Mouse (Mus musculus) embryo, embryonic 9.5 days (tissue): ENCODE measurements around the gene Sh3rf3.
A peak's percentile ranks its signal among the peaks of the same experiment; 100 is the strongest.
"Not testable (repeated sequence)": the region's sequence is repeated elsewhere in the genome, so short reads cannot be mapped to it uniquely, and the experiment has no call there.

ENCODE experiments used
- DNase-seq: peaks from one replicate; pipeline ENCODE4 v3.0.0-alpha.2; 2017; ENCODE audit errors: extremely low spot score

The Sh3rf3 gene

DNA sequence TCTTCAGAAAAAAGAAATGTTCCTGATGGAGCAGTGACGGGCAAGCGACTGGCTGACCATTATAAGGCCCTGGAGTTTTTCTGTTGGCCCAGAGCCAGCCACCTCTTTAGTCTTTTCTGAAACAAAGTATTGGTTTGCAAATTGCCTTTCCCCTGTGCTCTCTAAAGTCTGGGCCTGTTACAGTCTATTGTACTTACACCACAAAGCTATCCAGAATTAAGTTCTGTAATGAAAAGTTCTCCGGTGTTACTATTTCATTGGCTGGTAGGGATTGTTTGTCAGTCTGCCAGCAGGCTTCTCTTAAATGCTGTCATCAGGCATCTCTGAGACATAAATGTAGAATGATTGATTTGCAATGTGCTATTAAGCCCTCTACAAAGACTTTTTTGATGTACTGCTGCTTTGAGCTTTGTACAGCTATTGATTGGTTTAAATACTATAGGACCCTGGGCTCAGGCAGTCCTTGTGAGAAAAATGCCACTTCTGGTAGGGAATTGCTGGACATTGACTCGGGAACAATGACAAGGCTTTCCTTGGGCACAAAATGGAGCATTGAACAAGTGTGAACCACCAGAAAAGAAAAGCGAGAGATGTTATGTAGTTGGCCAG lies 169.5 kb downstream of the Sh3rf3 start:
- DNase-seq, result no peak

DNA sequence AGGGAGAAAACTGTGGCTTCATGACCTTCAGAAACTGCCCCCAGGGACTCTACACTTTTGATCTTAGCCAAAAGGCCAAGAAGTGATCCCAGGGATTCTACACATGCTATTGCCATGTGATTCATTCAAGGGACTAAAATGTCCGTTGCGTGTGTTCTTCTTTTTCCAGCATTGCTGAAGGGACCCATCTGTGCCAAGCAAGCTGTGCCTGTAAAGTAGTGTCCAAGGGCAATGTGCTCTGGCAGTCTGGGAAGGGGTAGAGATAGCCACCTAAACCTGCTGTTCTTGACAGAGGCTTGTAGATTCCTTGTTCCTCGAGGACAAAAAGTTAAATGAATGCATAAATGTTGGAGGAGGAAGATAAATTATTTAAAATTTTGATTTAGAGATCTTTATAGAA lies 178.5 kb downstream of the Sh3rf3 start:
- no peak for DNase-seq

DNA sequence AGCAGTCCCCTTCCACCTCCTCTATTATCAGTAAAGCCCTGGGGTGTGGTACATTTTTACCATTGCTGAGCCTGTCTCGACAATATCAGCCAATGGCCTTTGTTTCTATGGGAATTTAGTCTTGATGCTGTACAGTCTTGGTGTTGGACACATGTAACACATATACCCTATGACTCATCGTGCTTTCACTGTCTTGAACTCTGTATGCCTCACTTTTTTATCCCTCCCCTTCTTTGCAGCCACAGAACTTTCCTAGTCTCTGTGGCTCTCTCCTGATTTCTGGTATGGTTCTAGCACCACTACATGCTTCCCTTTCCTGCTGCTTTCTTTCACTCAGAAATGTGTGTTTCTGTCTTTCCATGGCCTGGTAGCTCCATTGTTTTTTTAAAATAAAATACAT lies 181.6 kb downstream of the Sh3rf3 start:
- DNase-seq, result no peak

DNA sequence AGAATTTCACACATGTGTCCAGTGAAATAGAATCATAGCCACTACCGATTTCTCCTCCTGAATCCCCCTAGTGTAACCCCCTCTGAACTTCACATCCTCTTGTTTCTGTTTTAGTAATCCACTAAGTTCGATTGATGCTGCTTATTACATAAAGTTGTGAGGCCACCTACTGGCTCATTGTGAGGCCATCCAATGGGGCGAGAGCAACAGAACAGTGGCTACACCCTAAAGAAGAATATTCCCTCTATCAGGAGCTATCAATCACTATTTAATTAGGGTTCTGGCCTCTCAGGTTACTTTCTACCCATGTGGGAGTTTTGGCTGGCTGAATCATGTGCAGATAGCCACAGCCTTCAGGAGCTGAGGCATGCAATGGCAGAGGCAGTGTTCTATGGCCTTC lies 182.0 kb downstream of the Sh3rf3 start:
- no peak for DNase-seq

DNA sequence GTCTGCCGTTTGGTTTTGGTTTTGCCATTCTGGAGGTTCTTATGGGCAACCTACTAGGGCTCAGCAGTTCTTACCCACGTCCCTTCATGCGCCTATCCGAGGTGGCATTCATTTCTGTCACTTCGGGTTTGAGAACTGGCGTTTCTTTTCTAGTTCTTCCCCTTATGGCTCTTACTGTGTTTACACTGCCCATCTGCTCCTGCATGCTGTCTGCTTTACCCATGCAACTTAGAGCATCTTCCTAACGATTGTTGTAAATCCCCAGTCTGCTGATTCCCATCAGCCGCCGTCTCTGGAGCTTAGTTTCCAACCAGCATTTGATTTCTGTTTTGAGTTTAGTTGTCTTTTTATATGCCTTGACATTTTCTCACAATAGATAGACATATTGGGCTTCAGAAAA lies 189.2 kb downstream of the Sh3rf3 start:
- no peak for DNase-seq

DNA sequence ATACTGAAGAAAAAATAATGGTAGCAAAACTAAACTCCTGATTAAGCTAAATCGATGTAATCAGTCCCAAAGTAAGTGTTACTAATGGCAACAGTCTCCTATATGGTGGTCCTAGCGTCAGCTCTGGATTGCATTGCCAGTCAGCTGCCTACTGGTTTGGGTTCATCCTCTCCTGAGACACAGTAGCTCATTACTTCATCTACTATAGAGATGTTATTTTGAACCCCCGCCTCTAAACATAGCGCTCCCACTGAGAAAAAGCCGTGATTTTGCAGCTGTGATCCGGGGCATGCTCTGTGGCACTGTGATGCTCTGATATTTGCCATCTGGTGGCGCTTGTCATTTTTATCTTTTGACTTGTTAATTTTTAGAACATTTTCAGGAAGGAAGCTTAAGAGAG lies 198.3 kb downstream of the Sh3rf3 start:
- DNase-seq, result no peak

DNA sequence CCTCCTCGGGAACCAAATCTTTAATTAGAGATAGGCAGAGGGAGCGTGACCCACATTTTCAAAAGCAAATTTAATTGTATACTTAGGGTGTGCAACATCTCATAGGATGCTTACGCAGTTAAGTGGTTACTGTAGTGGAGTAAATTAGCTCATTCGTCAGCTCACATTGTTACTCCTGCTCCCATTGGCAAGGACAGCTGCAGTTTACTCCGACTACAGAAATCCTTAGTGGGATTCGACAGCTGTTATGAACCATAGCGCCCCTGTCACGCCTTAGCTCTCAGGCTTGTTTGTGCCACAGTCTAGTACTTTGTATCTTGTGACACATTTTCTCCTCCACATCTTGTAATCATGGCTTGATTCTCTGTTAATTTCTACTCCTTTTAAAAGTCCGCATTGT lies 200.5 kb downstream of the Sh3rf3 start:
- DNase-seq, result no peak

DNA sequence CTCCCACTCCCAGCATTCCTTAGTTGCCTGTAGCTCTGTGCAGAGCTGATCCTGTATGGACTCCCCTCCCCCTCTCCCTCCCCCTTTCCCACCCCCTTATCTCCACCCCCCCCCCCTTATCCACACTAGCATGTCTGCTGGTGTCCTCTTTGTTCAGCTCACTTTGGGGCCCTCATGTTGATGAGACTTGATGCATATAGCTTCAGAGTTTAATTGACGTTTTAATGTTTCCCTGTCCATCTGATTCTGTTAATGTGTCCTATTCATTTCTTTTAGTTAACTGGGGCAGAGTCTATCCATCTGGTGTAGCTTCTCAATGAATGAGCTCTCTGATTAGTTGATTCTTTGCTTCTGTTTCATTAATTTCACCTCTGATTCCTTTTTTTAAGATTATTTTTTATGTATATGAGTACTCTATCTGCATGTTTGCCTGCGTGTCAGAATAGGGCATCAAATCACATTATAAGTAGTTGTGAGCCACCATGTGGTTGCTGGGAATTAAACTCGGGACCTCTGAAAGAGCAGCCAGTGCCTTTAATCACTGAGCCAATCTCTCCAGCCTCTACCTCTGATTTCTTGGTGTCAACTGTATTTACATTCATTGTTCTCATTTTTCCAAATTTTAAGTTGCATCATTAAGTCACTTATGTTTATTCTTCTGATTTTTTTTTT lies 206.3 kb downstream of the Sh3rf3 start:
- DNase-seq, result no peak

DNA sequence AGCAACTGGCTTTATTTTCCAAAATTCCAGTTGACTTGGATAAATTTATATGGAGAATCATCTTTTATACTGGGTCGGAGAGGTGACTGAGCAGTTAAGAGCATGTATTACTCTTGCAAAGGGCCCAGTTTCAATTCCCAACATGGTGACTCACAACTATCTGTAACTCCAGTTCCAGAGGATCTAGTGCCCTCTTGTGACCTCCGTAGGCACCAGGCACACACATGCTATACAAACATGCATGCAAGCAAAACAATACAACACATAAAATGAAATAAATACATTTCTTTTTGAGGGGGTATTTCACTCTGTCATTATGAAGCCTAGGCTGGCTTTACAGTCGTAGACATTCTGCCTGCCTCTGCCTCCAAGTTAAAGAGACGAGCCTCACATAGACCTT lies 237.3 kb downstream of the Sh3rf3 start:
- no peak for DNase-seq

DNA sequence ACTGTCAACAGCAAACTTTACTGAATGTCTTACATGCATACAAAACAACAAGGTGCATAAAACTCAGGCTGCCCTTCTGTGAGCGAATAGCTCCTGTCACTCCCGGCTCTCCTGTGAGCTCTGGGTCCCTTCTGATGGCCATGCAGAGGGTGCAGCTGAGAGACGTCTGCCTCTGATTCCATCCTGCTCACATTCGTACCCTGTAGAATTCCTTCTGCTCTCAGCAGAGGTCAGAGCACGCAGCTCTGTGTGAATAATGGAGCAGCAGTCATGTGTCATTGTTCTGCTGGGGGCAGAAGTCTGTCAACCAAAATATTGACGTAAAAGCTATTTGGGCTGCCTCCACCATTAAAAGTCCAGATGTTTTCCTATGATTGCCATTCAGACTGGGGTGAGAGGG lies 243.1 kb downstream of the Sh3rf3 start:
- DNase-seq, result no peak

DNA sequence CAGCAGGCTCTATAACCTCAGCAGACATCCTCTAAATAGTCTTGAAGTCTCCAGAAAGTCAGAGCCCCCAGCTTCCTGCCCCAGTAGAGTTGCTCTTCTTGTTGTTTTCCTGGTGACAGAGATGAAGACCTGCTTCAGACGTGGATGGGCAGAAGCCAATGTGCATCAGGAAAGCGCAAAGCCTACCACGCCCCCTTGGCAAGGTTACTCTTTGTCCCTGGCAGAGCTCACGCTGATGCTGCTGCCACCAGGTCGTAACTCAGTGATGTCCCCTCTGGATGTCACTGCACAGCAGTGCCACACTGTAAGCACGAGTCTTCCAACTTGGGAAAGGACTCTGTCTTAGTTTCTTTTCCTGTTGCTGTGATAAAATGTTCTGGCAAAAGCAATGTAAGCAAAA lies 253.6 kb downstream of the Sh3rf3 start:
- no peak for DNase-seq

DNA sequence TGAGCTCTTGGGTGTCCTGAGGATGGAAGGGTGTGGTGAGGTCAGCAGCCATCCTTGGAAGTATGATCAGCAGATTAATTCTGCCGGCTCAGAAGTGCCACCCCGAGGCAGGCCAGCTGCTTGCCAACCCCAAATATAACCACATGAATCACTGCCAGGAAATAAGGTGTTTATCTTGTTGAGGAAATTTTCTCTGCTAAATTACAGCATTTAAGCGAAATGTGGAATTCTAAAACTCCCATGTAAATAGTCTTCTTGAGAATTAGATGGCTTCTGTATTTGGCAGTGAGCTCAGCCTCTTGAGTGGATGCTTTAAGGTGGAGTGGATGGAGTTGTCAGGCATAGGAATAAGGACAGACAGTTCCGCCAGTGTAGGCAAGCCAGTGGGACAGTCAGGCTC lies 259.7 kb downstream of the Sh3rf3 start:
- DNase-seq, result no peak

DNA sequence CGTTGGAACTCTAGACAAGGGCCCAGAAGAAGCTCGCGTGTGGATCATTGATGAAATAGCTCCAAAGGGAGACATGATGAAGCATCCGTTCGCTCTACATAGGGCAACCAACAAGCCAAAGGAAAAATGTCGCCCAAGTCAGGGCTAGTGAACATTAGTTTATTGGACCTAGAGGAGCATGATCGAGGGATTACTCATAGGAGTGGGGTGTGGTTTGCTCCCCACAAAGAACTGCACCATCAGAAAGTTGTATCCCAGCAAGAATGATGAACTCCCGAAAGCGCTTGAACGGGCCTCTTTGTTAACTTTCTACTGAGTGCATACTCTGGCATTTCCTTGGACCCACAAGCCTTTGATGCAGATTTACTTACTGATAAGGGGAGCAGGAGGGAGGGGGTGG lies 263.5 kb downstream of the Sh3rf3 start:
- DNase-seq, result no peak

DNA sequence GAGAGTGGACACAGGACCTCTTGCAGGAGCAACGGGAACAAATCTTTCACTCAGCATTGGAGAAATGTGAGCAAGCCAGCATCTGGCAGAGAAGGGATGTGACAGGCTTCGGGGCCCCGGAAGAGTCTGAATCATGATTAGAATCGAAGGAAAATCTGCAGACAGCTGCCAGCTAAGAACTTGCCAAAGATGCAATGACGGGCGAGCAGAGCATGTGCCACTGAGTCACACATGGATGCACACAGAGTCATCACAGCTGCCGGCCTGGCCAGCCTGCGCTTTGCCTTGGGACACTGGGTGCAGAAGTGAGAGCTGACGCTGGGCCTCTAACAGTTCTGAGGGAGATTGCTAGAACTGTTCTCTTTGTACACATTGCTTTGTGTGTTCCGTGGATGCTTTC lies 264.8 kb downstream of the Sh3rf3 start:
- DNase-seq, result no peak

DNA sequence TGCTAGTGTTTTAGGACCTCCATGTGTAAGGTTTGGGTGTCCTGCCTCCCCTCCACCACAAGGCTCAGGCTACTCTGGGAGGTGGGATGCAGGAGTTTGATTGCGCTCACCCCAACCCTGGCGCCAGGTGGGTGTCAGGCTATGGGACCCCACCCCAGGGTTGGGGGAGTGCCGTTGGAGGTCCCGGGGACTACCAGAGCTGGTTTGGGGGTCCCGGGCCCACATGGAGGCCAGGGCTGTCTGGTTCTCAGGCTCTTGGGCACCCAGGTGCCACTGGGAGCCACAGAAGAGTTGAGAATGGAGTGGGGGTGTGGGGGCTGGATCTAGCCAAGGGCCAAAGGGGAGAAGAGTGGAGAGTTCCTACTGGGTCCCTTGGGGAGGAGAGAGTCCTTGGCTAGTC lies 272.4 kb downstream of the Sh3rf3 start:
- DNase-seq, result no peak

DNA sequence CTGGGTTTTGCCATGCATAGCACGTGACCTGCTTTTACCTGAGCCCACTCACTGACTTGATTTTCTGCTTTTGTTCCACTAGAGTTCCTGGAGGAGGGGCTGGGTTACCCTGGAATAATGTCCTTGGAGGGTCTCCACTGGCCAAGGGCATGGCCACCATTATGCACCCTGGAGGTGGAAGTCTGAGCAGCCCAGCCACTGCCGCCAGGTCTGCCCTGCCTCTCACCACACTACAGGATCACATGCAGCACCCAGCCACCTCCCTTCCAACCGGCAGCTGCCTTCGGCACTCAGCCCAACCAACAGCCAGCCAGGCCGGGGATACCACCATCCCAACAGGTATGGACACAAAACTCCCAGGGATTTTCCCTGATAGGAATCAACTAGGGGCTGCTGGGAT lies 273.4 kb downstream of the Sh3rf3 start:
- no peak for DNase-seq

DNA sequence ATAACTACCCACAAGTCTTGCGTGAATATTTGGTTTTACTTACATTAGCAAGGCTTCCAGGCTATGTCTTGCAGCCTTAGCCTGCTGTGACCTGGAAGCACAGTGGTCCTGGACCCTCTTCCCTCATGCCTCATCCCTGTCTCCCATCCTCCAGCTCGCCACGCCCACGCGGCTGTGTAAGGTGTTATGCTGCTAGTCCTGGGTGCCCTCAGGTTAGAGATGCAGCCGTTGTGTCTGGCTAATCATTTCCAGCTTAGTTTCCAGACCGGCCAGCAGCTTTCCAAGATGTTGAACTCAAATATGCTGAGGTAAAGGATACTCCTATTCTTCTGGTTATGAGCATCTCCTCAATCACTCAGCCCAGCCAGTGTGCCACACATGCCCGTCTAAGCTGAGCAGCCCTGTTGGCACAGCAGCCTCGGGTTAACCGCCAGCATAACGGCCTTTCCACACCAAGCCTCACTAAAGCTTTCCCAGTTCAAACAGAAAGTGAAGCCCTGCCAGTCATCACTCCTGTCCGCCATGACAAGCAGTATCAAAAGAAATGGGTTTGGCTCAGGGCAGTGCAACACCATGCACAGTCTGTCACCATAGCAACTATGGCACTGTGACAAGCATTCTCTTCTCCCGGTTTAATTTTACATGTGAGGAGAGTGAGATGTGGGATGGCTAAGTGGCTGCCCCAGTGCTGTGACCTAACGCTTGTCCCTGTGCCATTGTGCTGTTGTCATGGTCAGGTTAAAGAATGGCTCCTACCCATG lies 276.9 kb downstream of the Sh3rf3 start:
- DNase-seq, result peak; percentile 21

DNA sequence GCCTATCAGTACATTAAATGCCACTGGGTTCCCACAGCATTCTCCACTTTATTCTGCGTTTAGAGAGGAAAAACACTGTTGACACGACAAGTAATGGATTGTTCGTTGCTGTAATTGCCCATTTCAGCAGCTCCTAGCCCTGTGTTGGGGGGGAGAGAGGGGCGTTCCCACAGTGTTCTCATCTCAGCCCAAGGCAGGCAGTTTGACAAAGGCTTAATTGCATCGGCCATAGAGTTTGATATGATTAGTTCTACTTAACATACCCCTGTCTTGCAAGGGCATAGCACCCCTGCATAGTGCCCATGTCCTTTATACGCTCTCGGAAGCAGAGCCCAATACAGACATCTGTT lies 277.4 kb downstream of the Sh3rf3 start:
- DNase-seq, result no peak

DNA sequence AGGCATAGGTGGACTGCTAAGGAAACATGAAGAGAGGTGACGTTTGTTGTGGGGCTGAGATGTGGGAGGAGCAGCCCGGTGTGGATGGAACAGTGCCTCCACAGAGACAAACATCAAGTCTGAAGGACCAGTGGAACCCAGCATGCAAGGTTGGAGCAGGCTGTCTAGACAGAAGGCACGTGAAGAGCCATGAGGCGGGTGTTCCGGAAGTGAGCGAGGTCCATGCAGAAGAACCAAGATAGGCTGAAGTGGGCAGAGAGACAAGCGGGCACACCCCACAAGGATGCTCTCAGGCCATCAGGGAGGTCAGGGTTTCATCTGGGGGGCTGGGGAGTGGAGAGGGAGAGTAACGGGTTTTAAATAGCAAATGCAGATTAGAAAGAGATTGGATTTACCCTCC lies 278.4 kb downstream of the Sh3rf3 start:
- no peak for DNase-seq

DNA sequence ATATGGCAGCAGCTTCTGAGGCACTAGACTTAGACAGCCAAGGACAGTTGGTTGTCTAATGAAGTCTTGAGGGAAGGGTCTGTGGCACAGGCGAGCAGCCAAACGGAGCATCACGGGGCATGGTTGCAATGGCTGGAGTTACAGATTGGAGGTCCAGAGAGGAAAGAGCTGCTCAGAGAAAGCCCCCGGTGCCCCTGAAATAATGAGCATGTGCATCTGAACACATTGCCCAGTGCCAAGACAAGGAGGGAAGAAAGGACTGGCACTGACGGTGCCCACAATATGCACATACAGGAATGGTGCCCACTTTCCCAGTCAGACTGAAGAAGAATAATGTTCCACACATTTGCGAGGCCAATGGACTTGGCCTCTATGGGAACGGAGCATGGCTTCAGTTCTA lies 278.8 kb downstream of the Sh3rf3 start:
- DNase-seq, result no peak

DNA sequence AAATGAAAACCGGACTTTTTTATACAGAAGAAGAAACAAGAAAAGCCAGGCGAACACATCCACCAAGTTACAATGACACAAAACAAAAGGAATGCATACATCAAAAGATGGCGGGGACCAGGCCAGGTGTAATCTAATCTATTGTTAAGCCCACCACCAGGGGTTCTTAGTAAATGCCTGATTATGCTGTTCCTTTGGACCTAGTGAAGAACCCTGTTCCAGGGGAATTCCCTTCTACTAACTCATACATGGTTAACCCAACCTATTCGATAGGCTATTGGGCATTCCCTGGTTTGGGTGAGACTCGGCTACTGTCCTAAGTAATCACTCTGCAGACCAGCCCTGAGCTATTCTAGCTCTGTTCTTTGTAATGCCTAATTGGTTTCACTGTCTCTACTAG lies 289.9 kb downstream of the Sh3rf3 start:
- DNase-seq, result not testable (repeated sequence)

DNA sequence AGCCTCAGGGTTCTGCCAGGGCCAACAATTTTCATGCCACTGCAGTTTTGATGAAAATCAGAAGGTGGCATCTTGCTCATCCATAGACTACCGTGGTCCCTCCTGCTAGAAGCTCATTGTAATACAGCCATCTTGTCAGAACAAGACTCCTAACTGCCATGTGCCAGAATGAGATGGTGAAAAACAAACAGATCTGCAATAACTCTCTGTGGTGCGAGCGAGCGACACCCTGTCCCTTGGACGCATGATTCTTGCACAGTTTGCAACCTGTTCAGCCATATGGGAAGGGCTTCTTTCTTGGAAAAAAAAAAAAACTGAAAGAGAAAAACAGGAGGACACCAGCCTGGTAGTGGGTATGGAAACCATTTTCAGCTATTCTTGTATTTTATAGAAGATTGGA lies 291.5 kb downstream of the Sh3rf3 start:
- DNase-seq, result no peak

DNA sequence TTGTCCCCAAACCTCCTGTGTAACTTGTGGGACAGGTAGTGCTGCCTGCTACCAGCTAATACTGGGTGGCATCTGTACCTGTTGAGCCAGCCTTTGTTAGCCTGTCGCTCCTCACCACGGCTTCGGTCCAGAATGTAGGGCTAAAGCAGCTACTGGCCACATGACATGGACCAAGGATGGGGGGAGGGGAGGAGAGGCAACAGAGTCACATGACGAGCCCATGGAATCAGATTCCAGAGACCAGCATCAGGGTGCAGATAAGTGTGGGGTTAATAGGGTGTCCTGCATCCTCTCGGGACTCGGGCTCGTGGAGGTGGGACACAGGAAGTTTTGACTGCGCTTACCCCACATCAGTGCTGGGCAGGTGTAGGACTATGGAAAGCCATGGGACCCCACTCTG lies 292.7 kb downstream of the Sh3rf3 start:
- DNase-seq, result no peak
